Mouse (Mus musculus) heart, postnatal 0 days (tissue): Measurements from ENCODE around the gene Zfp597.

Experiments used
- CTCF ChIP-seq: IDR thresholded peaks from 2 replicates; pipeline ENCODE4 v1.5.1; 2016; ENCODE audit warnings: antibody characterized with exemption, control low read depth, low read depth
- EP300 ChIP-seq: IDR thresholded peaks from 2 replicates; pipeline ENCODE4 v1.6.1; 2016; ENCODE audit warnings: antibody characterized with exemption, low read depth

DNA sequence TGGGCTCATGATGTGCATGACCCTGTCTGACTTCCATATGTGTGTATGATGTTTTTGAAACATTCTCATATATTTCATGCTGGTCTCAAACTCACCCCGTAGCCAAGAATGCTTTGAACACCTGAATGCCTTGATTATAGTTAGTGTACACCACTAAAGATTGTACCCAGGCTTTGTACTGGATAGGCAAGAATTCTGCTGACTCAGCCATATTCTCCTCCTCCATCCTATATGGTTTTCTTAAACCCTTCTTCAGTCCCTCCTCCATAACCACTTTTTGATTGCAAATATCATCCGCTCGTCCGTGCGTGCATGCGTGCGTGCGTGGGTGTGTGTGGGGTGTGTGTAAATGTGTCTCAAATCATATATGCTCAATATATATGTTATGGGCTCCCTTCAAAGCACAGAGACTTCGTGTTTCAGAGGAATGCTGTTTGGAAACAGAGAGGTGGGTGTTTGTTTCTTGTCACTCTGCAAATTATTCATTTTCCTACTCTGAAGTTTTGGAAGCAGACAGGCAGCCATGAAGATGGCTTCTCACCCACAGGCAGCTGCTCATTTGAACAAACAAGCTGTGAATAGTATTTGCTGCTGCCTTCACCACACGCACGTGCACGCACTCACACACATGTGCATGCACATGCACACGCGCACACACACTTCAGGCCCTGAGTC is 7.4 kb upstream of the Zfp597 start:
- TF ChIP-seq EP300 (no peak), CTCF (no peak)
